Mouse (Mus musculus) ES-E14 (cell line): ENCODE measurements around the gene Aqp11. TPM values are rescaled to one million over a fixed set of nuclear protein-coding genes. Genes with fewer than 3 reads are reported as not detected.

Experiments
- DNase-seq: peaks from one replicate; pipeline ENCODE4 v3.0.0-alpha.2; 2013; ENCODE audit warnings: low read depth, low spot score
- H3K27ac ChIP-seq: 2 replicates; pipeline ENCODE4 v1.5.1; 2012; ENCODE audit warnings: low read depth, mild to moderate bottlenecking, low read length, moderate library complexity, mixed read lengths; ENCODE audit not compliant: poor library complexity, insufficient read depth, severe bottlenecking
- H3K36me3 ChIP-seq: 2 replicates; pipeline ENCODE4 v1.6.1; 2012; ENCODE audit warnings: mild to moderate bottlenecking, low read length, moderate library complexity, mixed read lengths; ENCODE audit not compliant: control insufficient read depth, poor library complexity, insufficient read depth, severe bottlenecking
- H3K4me1 ChIP-seq, 2 experiments: fragments of 150-350 bp in 1 of 2; sonication (generic) in 1 of 2; 2 replicates each; pipeline ENCODE4 v1.6.1; 2012; ENCODE audit warnings: low read length in 2 of 2, mild to moderate bottlenecking in 1 of 2, mixed read lengths in 1 of 2; ENCODE audit not compliant: control insufficient read depth in 2 of 2, insufficient read depth in 2 of 2, poor library complexity in 1 of 2
- H3K4me3 ChIP-seq, 2 experiments: fragments of 150-350 bp in 1 of 2; sonication (generic) in 1 of 2; 2 replicates each; pipeline ENCODE4 v1.5.1; 2012; ENCODE audit warnings: low read length in 2 of 2, low read depth in 1 of 2, mild to moderate bottlenecking in 1 of 2, mixed read lengths in 1 of 2; ENCODE audit not compliant: insufficient read depth in 1 of 2, poor library complexity in 1 of 2, severe bottlenecking in 1 of 2
- H3K9ac ChIP-seq: 2 replicates; pipeline ENCODE4 v1.6.1; 2012; ENCODE audit warnings: low read depth, mild to moderate bottlenecking, low read length, mixed read lengths; ENCODE audit not compliant: poor library complexity, insufficient read depth, severe bottlenecking
- H3K9me3 ChIP-seq: fragments of 150-350 bp; sonication (generic); 2 replicates; pipeline ENCODE4 v1.6.1; 2012; ENCODE audit warnings: low read depth, mild to moderate bottlenecking, low read length; ENCODE audit not compliant: control insufficient read depth, insufficient read depth
- CHD2 ChIP-seq: IDR thresholded peaks from 2 replicates; pipeline ENCODE4 v1.6.1; 2014; ENCODE audit warnings: mild to moderate bottlenecking, low read depth, low read length, inconsistent platforms
- HCFC1 ChIP-seq: IDR thresholded peaks from 2 replicates; pipeline ENCODE4 v1.6.1; 2012; ENCODE audit warnings: low read length, inconsistent platforms, borderline replicate concordance; ENCODE audit not compliant: insufficient read depth
- MAFK ChIP-seq: IDR thresholded peaks from 2 replicates; pipeline ENCODE4 v1.6.1; 2014; ENCODE audit warnings: mild to moderate bottlenecking, low read depth, low read length, inconsistent platforms; ENCODE audit not compliant: insufficient read depth
- ZC3H11A ChIP-seq: IDR thresholded peaks from 2 replicates; pipeline ENCODE4 v1.6.1; 2012; ENCODE audit warnings: low read depth, mild to moderate bottlenecking, inconsistent platforms, low read length, borderline replicate concordance
- ZNF384 ChIP-seq: IDR thresholded peaks from 2 replicates; pipeline ENCODE4 v1.6.1; 2012; ENCODE audit warnings: low read depth, low read length, inconsistent platforms
- in situ Hi-C, 2 experiments: fragments of 600-800 bp; cut with MboI; formaldehyde crosslinking; loops; one replicate each; pipeline ENCODE4 v1.15.1; 2025; ENCODE audit warnings: low sequenced_read_pairs in 2 of 2, inconsistent platforms in 1 of 2; ENCODE audit not compliant: unreplicated experiment in 2 of 2
- total RNA-seq: library from RNA; depleted of rRNA; stranded (reverse); fragments of 300-350 nt; gene quantifications from 2 replicates; pipeline ENCODE4 v1.2.3, GENCODE M21; 2012; rRNA removed

The Aqp11 gene
- total RNA-seq: 3.6 and 8.1 TPM in 2 replicates

- peak; percentile 74 for DNase-seq
- H3K4me1 ChIP-seq: peaks cover 8 to 12% of the 10 kb centered on the region in 2 experiments; a peak in 3 of 4 replicates
- peak within 1 kb of the TSS; percentile 81 to 88 for H3K4me3 ChIP-seq
- peak within 1 kb of the TSS; percentile 62 for H3K9ac ChIP-seq
- H3K27ac ChIP-seq: no peak within 1 kb of the TSS
- H3K36me3 ChIP-seq: no peaks in the 10 kb centered on the region
- no peak for TF ChIP-seq MAFK
- 0 out of 2 replicates have a peak, but pooled peaks have one; percentile 15 for TF ChIP-seq HCFC1
- in situ Hi-C loops: no loop called here
- H3K9me3 ChIP-seq: no peaks in the 10 kb centered on the region
Observed at GRCm38 (mm10) chr7:97737638-97738456, at the start of gene Aqp11. Aqp11 (minus strand) TSS chr7:97738289.

GRCm38 (mm10) chr7:97783523-97783922 is 45.4 kb upstream of the Aqp11 start:
- Histone ChIP-seq H3K36me3 (no peaks in the 10 kb centered on the region), H3K4me1 (no peaks in the 10 kb centered on the region), H3K9ac (no peak overlapping the region), H3K4me3 (no peak overlapping the region), H3K27ac (no peak overlapping the region), H3K9me3 (no peaks in the 10 kb centered on the region)
- in situ Hi-C loops: no loop called here
- no peak for TF ChIP-seq ZC3H11A
- TF ChIP-seq HCFC1: no peak
- no peak for TF ChIP-seq CHD2
- no peak for TF ChIP-seq MAFK
- no peak for TF ChIP-seq ZNF384
- DNase-seq: no peak

GRCm38 (mm10) chr7:97781496-97781895 is 43.4 kb upstream of the Aqp11 start:
- no peak for DNase-seq
- in situ Hi-C loops: no loop called here
- Histone ChIP-seq H3K9ac (no peak overlapping the region), H3K27ac (no peak overlapping the region), H3K9me3 (no peaks in the 10 kb centered on the region), H3K4me3 (no peak overlapping the region), H3K36me3 (no peaks in the 10 kb centered on the region), H3K4me1 (no peaks in the 10 kb centered on the region)
- TF ChIP-seq ZC3H11A: no peak
- no peak for TF ChIP-seq ZNF384
- no peak for TF ChIP-seq CHD2
- no peak for TF ChIP-seq MAFK
- TF ChIP-seq HCFC1: no peak

GRCm38 (mm10) chr7:97780815-97781214 is 42.7 kb upstream of the Aqp11 start:
- TF ChIP-seq ZNF384: no peak
- TF ChIP-seq HCFC1: no peak
- TF ChIP-seq MAFK: no peak
- TF ChIP-seq CHD2: no peak
- no peak for TF ChIP-seq ZC3H11A
- Histone ChIP-seq H3K4me3 (no peak overlapping the region), H3K9ac (no peak overlapping the region), H3K4me1 (no peaks in the 10 kb centered on the region), H3K36me3 (no peaks in the 10 kb centered on the region), H3K27ac (no peak overlapping the region), H3K9me3 (no peaks in the 10 kb centered on the region)
- DNase-seq: no peak
- in situ Hi-C loops: no loop called here

GRCm38 (mm10) chr7:97780222-97780621 is 42.1 kb upstream of the Aqp11 start:
- DNase-seq: no peak
- H3K4me3 ChIP-seq: no peak overlapping the region
- no peak for TF ChIP-seq ZNF384
- no peak for TF ChIP-seq ZC3H11A
- no peak for TF ChIP-seq CHD2
- TF ChIP-seq HCFC1: no peak
- no peak for TF ChIP-seq MAFK
- in situ Hi-C loops: no loop called here
- H3K36me3 ChIP-seq: no peaks in the 10 kb centered on the region
- no peaks in the 10 kb centered on the region for H3K9me3 ChIP-seq
- no peak overlapping the region for H3K27ac ChIP-seq
- H3K9ac ChIP-seq: no peak overlapping the region
- H3K4me1 ChIP-seq: no peaks in the 10 kb centered on the region
